Mouse (Mus musculus) layer of hippocampus, postnatal 10 days (tissue): ENCODE data around the gene Nr0b2. TPM values are rescaled to one million over a fixed set of nuclear protein-coding genes. Genes with fewer than 3 reads are reported as not detected.

ENCODE experiments used
- DNase-seq, 2 experiments: peaks; one replicate each; pipeline ENCODE4 v3.0.0; 2021; ENCODE audit warnings: low spot score in 2 of 2
- microRNA-seq, 2 experiments: library from miRNA; unstranded; fragments of <30 nt; microRNA quantifications; one replicate each; pipeline ENCODE4 v1.2.0; 2021
- total RNA-seq, 2 experiments: library from RNA; stranded (reverse); gene quantifications; 2 replicates each; pipeline ENCODE4 v1.2.3; 2021

Gene Nr0b2
- total RNA-seq, 2 experiments from 2014 or later: not detected

- no peak for DNase-seq
Measured at GRCm38 (mm10) chr4:133604856-133605255, 51.7 kb downstream of the Nr0b2 start.

- no peak for DNase-seq
Measured at GRCm38 (mm10) chr4:133605330-133605729, 52.2 kb downstream of the Nr0b2 start.

Small RNA genes within 50 kb of the gene (microRNA-seq; reads per million reads assigned to microRNA genes)
- gene Gm23158: 0 reads per million in 2 experiments

Other genes with a start within 250 kb of the Nr0b2 start
- 10 to 100 TPM; 60.5 to 68.6 TPM for gene Wdtc1, start 199.9 kb upstream of the Nr0b2 start, total RNA-seq
- 10 to 100 TPM; 45.5 to 47.4 TPM for gene Slc9a1, start 183.7 kb upstream of the Nr0b2 start, total RNA-seq
- gene Tent5b, start 73.2 kb upstream of the Nr0b2 start, total RNA-seq: under 1 TPM in 1 of 2 experiments, not detected in 1; 0.21 TPM
- 100 to 1,000 TPM; 129 to 130 TPM for gene Trnp1, start 54.8 kb upstream of the Nr0b2 start, total RNA-seq
- under 1 TPM in 1 of 2 experiments, not detected in 1; 0.21 TPM for gene Kdf1, start 34.4 kb upstream of the Nr0b2 start, total RNA-seq
- gene Nudc, start 7.4 kb upstream of the Nr0b2 start, total RNA-seq: 100 to 1,000 TPM; 117 to 129 TPM
- gene Gpatch3, start 21.4 kb downstream of the Nr0b2 start, total RNA-seq: 1 to 10 TPM; 6.3 to 8.5 TPM
- gene Gpn2, start 31.0 kb downstream of the Nr0b2 start, total RNA-seq: 10 to 100 TPM; 12.4 to 14.8 TPM
- 1 to 10 TPM; 1.8 to 2.1 TPM for gene Sfn, start 48.8 kb downstream of the Nr0b2 start, total RNA-seq
- 10 to 100 TPM; 34.3 to 38.8 TPM for gene Zdhhc18, start 96.8 kb downstream of the Nr0b2 start, total RNA-seq
- 10 to 100 TPM in 1 of 2 experiments, 1 to 10 TPM in 1; 9.2 to 10.8 TPM for gene Pigv, start 119.3 kb downstream of the Nr0b2 start, total RNA-seq
- gene Arid1a, start 203.4 kb downstream of the Nr0b2 start, total RNA-seq: 10 to 100 TPM; 74.6 to 76.4 TPM